Mouse (Mus musculus) macrophage (primary cell): ENCODE data around the gene Rbbp7. TPM values are rescaled to one million over a fixed set of nuclear protein-coding genes. Genes with fewer than 3 reads are reported as not detected.
"Not testable (repeated sequence)": the region's sequence is repeated elsewhere in the genome, so short reads cannot be mapped to it uniquely, and the experiment has no call there.

Experiments
- H3K27ac ChIP-seq: fragments of 350-480 bp; formaldehyde crosslinking; 2 replicates; pipeline ENCODE4 v1.9.0; 2021
- H3K36me3 ChIP-seq: fragments of 350-480 bp; formaldehyde crosslinking; 2 replicates; pipeline ENCODE4 v1.9.0; 2021; ENCODE audit errors: inconsistent target
- H3K4me3 ChIP-seq: fragments of 350-480 bp; formaldehyde crosslinking; 2 replicates; pipeline ENCODE4 v1.9.0; 2021; ENCODE audit errors: inconsistent target
- H3K79me2 ChIP-seq: fragments of 350-480 bp; formaldehyde crosslinking; 2 replicates; pipeline ENCODE4 v1.9.0; 2021; ENCODE audit errors: inconsistent target
- WGBS: methylation state at CpG from one replicate; pipeline ENCODE4 v1.1.7; 2026; ENCODE audit warnings: inconsistent platforms; ENCODE audit not compliant: missing documents; 5-methylcytosine and 5-hydroxymethylcytosine counted together
- polyA plus RNA-seq: library from polyadenylated mRNA; stranded (reverse); fragments of 250-400 nt; gene quantifications from 3 replicates; pipeline ENCODE4 v1.2.4, GENCODE M21; 2018; ENCODE audit warnings: inconsistent platforms

Rbbp7 gene
- polyA plus RNA-seq, 1 experiment from 2014 or later, result 79.3 TPM

DNA sequence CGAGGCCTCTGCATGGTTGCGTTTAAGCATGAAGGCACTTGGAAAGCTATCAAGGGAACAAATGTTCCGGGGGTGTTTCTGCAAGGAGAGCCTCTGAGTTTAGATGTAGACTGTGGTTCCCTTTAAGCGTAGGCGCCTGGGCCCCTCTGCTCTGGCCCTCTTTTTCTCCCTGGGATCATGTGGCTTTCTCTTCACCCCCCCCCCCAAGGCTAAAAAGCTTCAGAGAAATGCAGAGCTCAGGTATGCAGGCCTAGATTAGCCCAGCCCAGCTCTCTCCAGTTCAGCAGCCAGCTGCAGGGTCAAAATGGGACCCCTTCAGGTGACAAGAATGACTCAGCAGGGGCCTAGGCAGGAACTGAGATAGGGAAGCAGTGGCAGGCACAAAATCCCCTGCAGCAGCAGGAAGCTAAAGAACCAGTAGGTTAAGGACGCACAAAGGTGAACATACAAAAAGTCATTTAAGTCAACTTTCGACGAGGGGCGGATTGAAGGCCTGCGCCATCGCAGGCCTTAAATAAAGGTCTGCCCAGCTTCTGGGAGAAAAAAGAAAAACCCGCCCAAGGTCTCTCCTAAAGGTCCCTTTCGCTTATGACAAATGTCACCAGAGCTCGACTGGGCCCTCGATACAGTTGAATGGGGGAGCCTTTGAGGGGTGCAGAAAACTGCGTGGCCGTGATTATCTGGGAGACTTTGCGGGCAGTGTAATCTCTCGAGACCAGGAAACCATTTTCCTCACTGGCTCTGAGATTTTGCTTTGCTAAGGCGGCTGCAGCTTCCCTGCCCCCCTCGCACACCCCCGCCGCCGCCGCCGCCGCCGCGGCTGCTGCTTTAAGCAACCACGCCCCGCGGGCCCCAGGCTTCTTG, 719 bp upstream of the Rbbp7 start:
- WGBS, result 27% methylated on average over 18 of the region's 32 CpGs
- peak overlapping the region; percentile 75 for H3K27ac ChIP-seq

GRCm38 (mm10) chrX:162760958-162761515, 835 bp downstream of the Rbbp7 start:
- peaks cover 51% of the 10 kb centered on the region for H3K79me2 ChIP-seq
- H3K4me3 ChIP-seq, result peak overlapping the region; percentile 54
- 16% methylated on average over 45 of the region's 50 CpGs for WGBS
- H3K36me3 ChIP-seq, result no peaks in the 10 kb centered on the region
- peak overlapping the region; percentile 15; the same call in 1 of the 2 replicates for H3K27ac ChIP-seq

More for the DNA sequence above, 719 bp upstream of the Rbbp7 start:
- Histone ChIP-seq H3K4me3 (peak overlapping the region; percentile 24; the same call in 1 of the 2 replicates), H3K79me2 (peaks cover 36% of the 10 kb centered on the region), H3K36me3 (no peaks in the 10 kb centered on the region)

- H3K4me3 ChIP-seq, result peak overlapping the region; percentile 54
- H3K79me2 ChIP-seq, result peaks cover 59% of the 10 kb centered on the region
- no peaks in the 10 kb centered on the region for H3K36me3 ChIP-seq
- no peak overlapping the region for H3K27ac ChIP-seq
- 41% methylated on average over 9 of the region's 9 CpGs for WGBS
Measured at GRCm38 (mm10) chrX:162761716-162762395, 1.7 kb downstream of the Rbbp7 start.

DNA sequence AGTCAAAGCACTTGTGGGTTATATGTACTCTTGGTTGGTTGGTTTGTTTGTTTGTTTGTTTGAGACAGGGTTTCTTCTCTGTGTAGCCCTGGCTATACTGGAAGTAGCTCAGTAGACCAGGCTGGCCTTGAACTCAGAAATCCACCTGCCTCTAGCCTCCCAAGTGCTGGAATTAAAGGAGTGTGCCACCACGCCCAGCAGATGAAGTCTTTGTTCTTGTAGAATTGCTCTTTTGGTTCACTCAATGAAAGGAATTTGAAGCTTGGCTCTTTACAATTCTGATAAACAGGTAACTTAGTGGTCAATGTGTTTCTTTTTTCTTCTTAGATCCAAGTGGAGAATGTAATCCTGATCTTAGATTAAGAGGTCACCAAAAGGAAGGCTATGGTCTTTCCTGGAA, 10.5 kb downstream of the Rbbp7 start:
- Histone ChIP-seq H3K4me3 (no peak overlapping the region), H3K79me2 (peaks cover 32% of the 10 kb centered on the region), H3K36me3 (no peaks in the 10 kb centered on the region), H3K27ac (no peak overlapping the region)
- 60% methylated on average over 1 of the region's 1 CpGs for WGBS

DNA sequence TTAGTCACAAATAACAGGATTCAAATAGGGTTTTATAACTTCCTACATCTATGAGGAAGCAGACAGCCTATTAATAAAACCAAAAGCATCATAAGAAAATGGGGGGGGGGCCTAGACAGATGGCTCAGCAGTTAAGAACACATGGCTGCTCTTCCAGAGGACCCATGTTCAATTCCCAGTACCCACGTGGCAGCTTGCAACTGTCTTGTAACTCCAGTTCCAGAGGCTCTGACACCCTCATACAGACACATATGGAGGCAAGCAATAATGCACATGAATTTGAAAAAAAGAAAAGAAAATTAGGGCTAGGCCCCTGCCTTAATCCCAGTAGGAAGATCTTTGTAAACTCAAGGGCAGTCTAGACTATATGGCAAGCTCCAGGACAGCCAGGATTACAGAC, 28.2 kb downstream of the Rbbp7 start:
- Histone ChIP-seq H3K27ac (no peak overlapping the region), H3K4me3 (no peak overlapping the region), H3K79me2 (no peaks in the 10 kb centered on the region), H3K36me3 (no peaks in the 10 kb centered on the region; the same call in 1 of the 2 replicates)
- 40% methylated on average over 1 of the region's 1 CpGs for WGBS

- H3K36me3 ChIP-seq, H3K27ac ChIP-seq, H3K4me3 ChIP-seq, H3K79me2 ChIP-seq: not testable (repeated sequence)
- 93% methylated on average over 5 of the region's 5 CpGs for WGBS
Measured at GRCm38 (mm10) chrX:162791392-162791791, 31.2 kb downstream of the Rbbp7 start.

DNA sequence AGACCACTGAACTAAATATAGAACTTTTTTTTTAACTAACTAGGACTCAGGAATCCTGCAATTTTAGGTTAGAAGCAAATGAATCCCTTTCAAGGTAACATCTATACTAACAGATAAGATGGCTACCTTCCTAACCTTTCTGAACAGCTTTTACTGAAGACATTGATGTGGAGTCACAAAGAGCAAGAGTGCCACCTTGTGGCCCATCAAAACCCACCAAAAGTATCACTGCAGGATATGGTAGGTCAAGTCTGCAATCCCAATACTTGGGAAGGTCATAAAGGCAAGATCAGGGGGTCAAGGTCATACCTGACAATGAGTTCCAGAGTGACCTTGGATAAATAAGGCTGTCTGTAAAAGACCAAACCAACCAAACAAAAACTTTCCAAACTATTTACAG, 40.2 kb downstream of the Rbbp7 start:
- Histone ChIP-seq H3K79me2 (no peaks in the 10 kb centered on the region), H3K36me3 (no peaks in the 10 kb centered on the region), H3K27ac (no peak overlapping the region), H3K4me3 (no peak overlapping the region)

GRCm38 (mm10) chrX:162828016-162828415, 67.8 kb downstream of the Rbbp7 start:
- peak overlapping the region; percentile 64 for H3K4me3 ChIP-seq
- no peaks in the 10 kb centered on the region for H3K36me3 ChIP-seq
- peaks cover 21% of the 10 kb centered on the region; the same call in 1 of the 2 replicates for H3K79me2 ChIP-seq
- 48% methylated on average over 6 of the region's 6 CpGs for WGBS
- no peak overlapping the region for H3K27ac ChIP-seq

Other genes starting within 250 kb of the Rbbp7 start
- gene Reps2, start 116.8 kb upstream of the Rbbp7 start, polyA plus RNA-seq, result 14.1 to 27.1 TPM (median 23.9 TPM) in 3 replicates
- gene Txlng, start 69.1 kb downstream of the Rbbp7 start, polyA plus RNA-seq, result 4.8 to 6.2 TPM (median 5.8 TPM) in 3 replicates
- 59.8 to 63.5 TPM (median 60.5 TPM) in 3 replicates for gene Syap1, start 128.0 kb downstream of the Rbbp7 start, polyA plus RNA-seq
- 46.0 to 55.3 TPM (median 47.7 TPM) in 3 replicates for gene Ctps2, start 140.8 kb downstream of the Rbbp7 start, polyA plus RNA-seq
- not detected in 3 replicates for gene S100g, start 204.2 kb downstream of the Rbbp7 start, polyA plus RNA-seq